Mouse (Mus musculus) ES-E14 (cell line): ENCODE measurements around the gene Fam178b. TPM values are rescaled to one million over a fixed set of nuclear protein-coding genes. Genes with fewer than 3 reads are reported as not detected.

Experiments used
- DNase-seq: peaks from one replicate; pipeline ENCODE4 v3.0.0-alpha.2; 2013; ENCODE audit warnings: low read depth, low spot score
- H3K27ac ChIP-seq: 2 replicates; pipeline ENCODE4 v1.5.1; 2012; ENCODE audit warnings: low read depth, mild to moderate bottlenecking, low read length, moderate library complexity, mixed read lengths; ENCODE audit not compliant: poor library complexity, insufficient read depth, severe bottlenecking
- H3K36me3 ChIP-seq: 2 replicates; pipeline ENCODE4 v1.6.1; 2012; ENCODE audit warnings: mild to moderate bottlenecking, low read length, moderate library complexity, mixed read lengths; ENCODE audit not compliant: control insufficient read depth, poor library complexity, insufficient read depth, severe bottlenecking
- H3K4me1 ChIP-seq, 2 experiments: fragments of 150-350 bp in 1 of 2; sonication (generic) in 1 of 2; 2 replicates each; pipeline ENCODE4 v1.6.1; 2012; ENCODE audit warnings: low read length in 2 of 2, mild to moderate bottlenecking in 1 of 2, mixed read lengths in 1 of 2; ENCODE audit not compliant: control insufficient read depth in 2 of 2, insufficient read depth in 2 of 2, poor library complexity in 1 of 2
- H3K4me3 ChIP-seq, 2 experiments: fragments of 150-350 bp in 1 of 2; sonication (generic) in 1 of 2; 2 replicates each; pipeline ENCODE4 v1.5.1; 2012; ENCODE audit warnings: low read length in 2 of 2, low read depth in 1 of 2, mild to moderate bottlenecking in 1 of 2, mixed read lengths in 1 of 2; ENCODE audit not compliant: insufficient read depth in 1 of 2, poor library complexity in 1 of 2, severe bottlenecking in 1 of 2
- H3K9ac ChIP-seq: 2 replicates; pipeline ENCODE4 v1.6.1; 2012; ENCODE audit warnings: low read depth, mild to moderate bottlenecking, low read length, mixed read lengths; ENCODE audit not compliant: poor library complexity, insufficient read depth, severe bottlenecking
- H3K9me3 ChIP-seq: fragments of 150-350 bp; sonication (generic); 2 replicates; pipeline ENCODE4 v1.6.1; 2012; ENCODE audit warnings: low read depth, mild to moderate bottlenecking, low read length; ENCODE audit not compliant: control insufficient read depth, insufficient read depth
- CHD2 ChIP-seq: IDR thresholded peaks from 2 replicates; pipeline ENCODE4 v1.6.1; 2014; ENCODE audit warnings: mild to moderate bottlenecking, low read depth, low read length, inconsistent platforms
- HCFC1 ChIP-seq: IDR thresholded peaks from 2 replicates; pipeline ENCODE4 v1.6.1; 2012; ENCODE audit warnings: low read length, inconsistent platforms, borderline replicate concordance; ENCODE audit not compliant: insufficient read depth
- MAFK ChIP-seq: IDR thresholded peaks from 2 replicates; pipeline ENCODE4 v1.6.1; 2014; ENCODE audit warnings: mild to moderate bottlenecking, low read depth, low read length, inconsistent platforms; ENCODE audit not compliant: insufficient read depth
- ZC3H11A ChIP-seq: IDR thresholded peaks from 2 replicates; pipeline ENCODE4 v1.6.1; 2012; ENCODE audit warnings: low read depth, mild to moderate bottlenecking, inconsistent platforms, low read length, borderline replicate concordance
- ZNF384 ChIP-seq: IDR thresholded peaks from 2 replicates; pipeline ENCODE4 v1.6.1; 2012; ENCODE audit warnings: low read depth, low read length, inconsistent platforms
- in situ Hi-C, 2 experiments: fragments of 600-800 bp; cut with MboI; formaldehyde crosslinking; loops; one replicate each; pipeline ENCODE4 v1.15.1; 2025; ENCODE audit warnings: low sequenced_read_pairs in 2 of 2, inconsistent platforms in 1 of 2; ENCODE audit not compliant: unreplicated experiment in 2 of 2
- total RNA-seq: library from RNA; depleted of rRNA; stranded (reverse); fragments of 300-350 nt; gene quantifications from 2 replicates; pipeline ENCODE4 v1.2.3, GENCODE M21; 2012

Fam178b gene
- total RNA-seq, 1 experiment = 8.0 TPM

- no peak for TF ChIP-seq MAFK
- TF ChIP-seq ZNF384 = no peak
- TF ChIP-seq CHD2 = no peak
- TF ChIP-seq ZC3H11A = no peak
- TF ChIP-seq HCFC1 = no peak
- H3K27ac ChIP-seq = no peak overlapping the region
- in situ Hi-C loops = no loop called here
Measured at GRCm38 (mm10) chr1:36530485-36530884, 152.5 kb downstream of the Fam178b start.

GRCm38 (mm10) chr1:36529875-36530274 is 153.1 kb downstream of the Fam178b start:
- in situ Hi-C loops = no loop called here

More at GRCm38 (mm10) chr1:36530485-36530884, 152.5 kb downstream of the Fam178b start:
- DNase-seq = no peak
- H3K4me1 ChIP-seq = peaks cover 2 to 5% of the 10 kb centered on the region in 2 experiments; a peak in 2 of 4 replicates
- H3K9me3 ChIP-seq = no peaks in the 10 kb centered on the region
- no peak overlapping the region for H3K4me3 ChIP-seq
- H3K36me3 ChIP-seq = peaks cover 4% of the 10 kb centered on the region
- no peak overlapping the region for H3K9ac ChIP-seq

GRCm38 (mm10) chr1:36529274-36529673 is 153.7 kb downstream of the Fam178b start:
- TF ChIP-seq HCFC1 (no peak), ZNF384 (no peak), ZC3H11A (no peak), MAFK (no peak), CHD2 (no peak)
- Histone ChIP-seq H3K4me1 (peaks cover 2 to 5% of the 10 kb centered on the region in 2 experiments; a peak in 2 of 4 replicates), H3K4me3 (no peak overlapping the region), H3K9ac (no peak overlapping the region), H3K9me3 (no peaks in the 10 kb centered on the region), H3K36me3 (peaks cover 15% of the 10 kb centered on the region), H3K27ac (no peak overlapping the region)
- in situ Hi-C loops = no loop called here
- no peak for DNase-seq

More at GRCm38 (mm10) chr1:36529875-36530274, 153.1 kb downstream of the Fam178b start:
- Histone ChIP-seq H3K36me3 (peaks cover 10% of the 10 kb centered on the region), H3K27ac (no peak overlapping the region), H3K4me3 (no peak overlapping the region), H3K4me1 (peaks cover 2 to 5% of the 10 kb centered on the region in 2 experiments; a peak in 2 of 4 replicates), H3K9ac (no peak overlapping the region), H3K9me3 (no peaks in the 10 kb centered on the region)
- TF ChIP-seq HCFC1 (no peak), ZNF384 (no peak), CHD2 (no peak), MAFK (no peak), ZC3H11A (no peak)
- no peak for DNase-seq

- DNase-seq = no peak
- H3K9ac ChIP-seq = no peak overlapping the region
- TF ChIP-seq CHD2 = no peak
- TF ChIP-seq ZNF384 = no peak
- no peak for TF ChIP-seq ZC3H11A
- no peak for TF ChIP-seq MAFK
- no peak for TF ChIP-seq HCFC1
- H3K4me1 ChIP-seq = peaks cover 2 to 4% of the 10 kb centered on the region in 2 experiments; a peak in 2 of 4 replicates
- in situ Hi-C loops = no loop called here
- H3K9me3 ChIP-seq = no peaks in the 10 kb centered on the region
- H3K4me3 ChIP-seq = no peak overlapping the region
- peaks cover 22% of the 10 kb centered on the region for H3K36me3 ChIP-seq
- no peak overlapping the region for H3K27ac ChIP-seq
Measured at GRCm38 (mm10) chr1:36528351-36528750, 154.6 kb downstream of the Fam178b start.

- peaks cover 29% of the 10 kb centered on the region for H3K36me3 ChIP-seq
- H3K9me3 ChIP-seq = no peaks in the 10 kb centered on the region
- H3K27ac ChIP-seq = no peak overlapping the region
- H3K4me1 ChIP-seq = peaks cover 2 to 4% of the 10 kb centered on the region in 2 experiments; a peak in 1 of 4 replicates
- no peak for DNase-seq
- no peak overlapping the region for H3K9ac ChIP-seq
- no peak overlapping the region for H3K4me3 ChIP-seq
- in situ Hi-C loops = no loop called here
- no peak for TF ChIP-seq CHD2
- no peak for TF ChIP-seq ZC3H11A
- TF ChIP-seq MAFK = no peak
- TF ChIP-seq HCFC1 = no peak
Measured at GRCm38 (mm10) chr1:36526903-36527302, 156.1 kb downstream of the Fam178b start.
